Mouse (Mus musculus) testis, adult 2 months (tissue): ENCODE measurements around the gene Tfrc.

ENCODE experiments used
- CTCF ChIP-seq: fragments of 200-500 bp; IDR thresholded peaks from 2 replicates; pipeline ENCODE4 v1.5.1; 2012; ENCODE audit warnings: low read depth, mild to moderate bottlenecking, inconsistent platforms, low read length, moderate library complexity; ENCODE audit not compliant: control insufficient read depth, insufficient read depth, insufficient replicate concordance
- POLR2A ChIP-seq: fragments of 200-500 bp; IDR thresholded peaks from 2 replicates; pipeline ENCODE4 v1.6.1; 2012; ENCODE audit warnings: low read depth, mild to moderate bottlenecking, inconsistent platforms, low read length, moderate library complexity; ENCODE audit not compliant: control insufficient read depth

GRCm38 (mm10) chr16:32660557-32661321 lies 52.0 kb downstream of the Tfrc start:
- TF ChIP-seq POLR2A (no peak), CTCF (no peak)
